Mouse (Mus musculus): ENCODE results near the gene Opalin.

Opalin gene

GRCm38 (mm10) chr19:41076906-41077305 lies at the start of gene Opalin:
TSS of gene Opalin (minus strand) at chr19:41077113.
- DNase-seq (ENCODE audit: low spot score) = no peak

GRCm38 (mm10) chr19:41123009-41123408 lies 46.1 kb upstream of the Opalin start:
- DNase-seq (ENCODE audit: low spot score) = no peak

- no peak for DNase-seq (ENCODE audit: low spot score)
These were observed 43.0 kb upstream of the Opalin start for GRCm38 (mm10) chr19:41119924-41120323.

- DNase-seq (ENCODE audit: low spot score) = no peak
These were observed 41.4 kb upstream of the Opalin start for GRCm38 (mm10) chr19:41118346-41118745.

- no peak for DNase-seq (ENCODE audit: low spot score)
These were observed 40.4 kb upstream of the Opalin start for GRCm38 (mm10) chr19:41117334-41117733.

- no peak for DNase-seq (ENCODE audit: low spot score)
These were observed 37.7 kb upstream of the Opalin start for GRCm38 (mm10) chr19:41114611-41115010.

GRCm38 (mm10) chr19:41113911-41114531 lies 37.1 kb upstream of the Opalin start:
- no peak for DNase-seq (ENCODE audit: low spot score)

GRCm38 (mm10) chr19:41112609-41113008 lies 35.7 kb upstream of the Opalin start:
- DNase-seq (ENCODE audit: low spot score) = no peak

- no peak for DNase-seq (ENCODE audit: low spot score)
These were observed 33.1 kb upstream of the Opalin start for GRCm38 (mm10) chr19:41109991-41110390.

- no peak for DNase-seq (ENCODE audit: low spot score)
These were observed 32.6 kb upstream of the Opalin start for GRCm38 (mm10) chr19:41109496-41109895.

GRCm38 (mm10) chr19:41108666-41109065 lies 31.8 kb upstream of the Opalin start:
- no peak for DNase-seq (ENCODE audit: low spot score)

GRCm38 (mm10) chr19:41107530-41107929 lies 30.6 kb upstream of the Opalin start:
- DNase-seq (ENCODE audit: low spot score) = no peak

GRCm38 (mm10) chr19:41104922-41105321 lies 28.0 kb upstream of the Opalin start:
- no peak for DNase-seq (ENCODE audit: low spot score)

- DNase-seq (ENCODE audit: low spot score) = no peak
These were observed 24.5 kb upstream of the Opalin start for GRCm38 (mm10) chr19:41101390-41101789.

- DNase-seq (ENCODE audit: low spot score) = no peak
These were observed 23.9 kb upstream of the Opalin start for GRCm38 (mm10) chr19:41100863-41101262.

- no peak for DNase-seq (ENCODE audit: low spot score)
These were observed 20.1 kb upstream of the Opalin start for GRCm38 (mm10) chr19:41097038-41097437.

GRCm38 (mm10) chr19:41091901-41092300 lies 15.0 kb upstream of the Opalin start:
- DNase-seq (ENCODE audit: low spot score) = no peak

- no peak for DNase-seq (ENCODE audit: low spot score)
These were observed 12.9 kb upstream of the Opalin start for GRCm38 (mm10) chr19:41089833-41090232.

GRCm38 (mm10) chr19:41088491-41088890 lies 11.6 kb upstream of the Opalin start:
- DNase-seq (ENCODE audit: low spot score) = no peak

GRCm38 (mm10) chr19:41087901-41088300 lies 11.0 kb upstream of the Opalin start:
- DNase-seq (ENCODE audit: low spot score) = no peak

GRCm38 (mm10) chr19:41086700-41087099 lies 9.8 kb upstream of the Opalin start:
- DNase-seq (ENCODE audit: low spot score) = peak; percentile 62

GRCm38 (mm10) chr19:41086289-41086688 lies 9.4 kb upstream of the Opalin start:
- no peak for DNase-seq (ENCODE audit: low spot score)

GRCm38 (mm10) chr19:41083646-41084045 lies 6.7 kb upstream of the Opalin start:
- DNase-seq (ENCODE audit: low spot score) = no peak

- no peak for DNase-seq (ENCODE audit: low spot score)
These were observed 4.7 kb upstream of the Opalin start for GRCm38 (mm10) chr19:41081589-41081988.

Data from testis, postnatal 14 days (tissue).